Mouse (Mus musculus): Measurements from ENCODE around the gene Disc1. TPM values are rescaled to one million over a fixed set of nuclear protein-coding genes. Genes with fewer than 3 reads are reported as not detected.

Gene Disc1
- polyA plus RNA-seq, 2 experiments from 2014 or later, result 0.37 to 0.56 TPM

GRCm38 (mm10) chr8:125184452-125184817 is 130.4 kb downstream of the Disc1 start:
- ATAC-seq, result no peak

DNA sequence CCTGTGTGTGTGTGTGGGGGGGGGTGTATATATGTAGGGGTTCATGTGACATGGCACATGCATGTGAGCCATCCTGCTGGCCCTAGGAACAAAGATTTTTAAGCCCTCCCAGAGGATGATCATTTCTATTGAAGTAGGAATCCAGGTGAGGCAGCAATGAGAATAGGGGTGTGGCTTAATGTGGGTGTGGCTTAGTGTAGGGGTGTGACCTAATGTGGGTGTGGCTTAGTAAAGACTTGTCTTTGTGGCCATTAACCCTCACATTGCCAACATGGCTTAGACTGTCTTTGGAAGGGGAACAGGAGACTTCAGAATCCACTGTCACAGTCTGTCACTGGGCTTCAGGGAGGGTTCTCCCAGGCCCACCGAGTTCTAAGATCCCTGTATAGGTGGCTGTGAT is 130.9 kb downstream of the Disc1 start:
- ATAC-seq, result no peak

DNA sequence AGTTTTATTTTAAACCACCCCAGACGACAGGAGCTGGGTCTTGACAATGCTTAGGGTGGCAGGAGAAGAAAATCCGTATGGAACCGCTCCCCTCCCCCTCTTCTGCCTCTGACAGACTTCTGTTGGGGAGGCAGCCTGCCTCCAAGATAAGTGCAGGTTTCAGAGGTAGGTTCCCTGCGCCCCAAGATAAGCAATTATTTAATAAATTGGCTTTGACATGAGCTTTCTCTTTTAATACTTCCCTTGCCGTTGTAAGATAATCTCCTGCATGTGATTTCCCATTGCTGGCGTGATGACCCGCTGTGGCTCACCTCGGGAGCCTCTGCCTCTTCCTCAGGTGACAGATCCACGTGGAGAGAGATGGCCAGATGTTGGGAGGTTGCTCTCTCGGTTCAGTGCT is 133.0 kb downstream of the Disc1 start:
- ATAC-seq, result no peak

DNA sequence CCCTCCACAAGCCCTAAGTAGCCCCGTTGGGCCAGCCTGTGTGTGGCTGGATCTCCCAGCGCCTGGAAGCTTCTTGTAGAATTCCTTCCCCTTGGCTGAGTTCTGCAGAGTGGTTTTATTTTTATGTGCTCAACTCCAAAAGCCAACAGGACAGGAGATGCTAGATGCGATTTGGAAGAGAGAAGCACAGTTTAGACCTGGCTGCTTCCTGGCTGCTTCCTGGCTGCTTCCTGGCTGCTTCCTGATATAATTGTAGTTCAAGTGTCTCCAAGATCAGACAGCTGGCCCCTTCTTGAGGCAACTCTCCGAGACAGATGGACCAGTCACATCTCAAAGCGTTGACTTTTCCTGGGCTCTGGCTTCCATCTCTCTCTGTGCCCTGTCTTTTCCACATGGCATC is 139.7 kb downstream of the Disc1 start:
- ATAC-seq, result no peak

DNA sequence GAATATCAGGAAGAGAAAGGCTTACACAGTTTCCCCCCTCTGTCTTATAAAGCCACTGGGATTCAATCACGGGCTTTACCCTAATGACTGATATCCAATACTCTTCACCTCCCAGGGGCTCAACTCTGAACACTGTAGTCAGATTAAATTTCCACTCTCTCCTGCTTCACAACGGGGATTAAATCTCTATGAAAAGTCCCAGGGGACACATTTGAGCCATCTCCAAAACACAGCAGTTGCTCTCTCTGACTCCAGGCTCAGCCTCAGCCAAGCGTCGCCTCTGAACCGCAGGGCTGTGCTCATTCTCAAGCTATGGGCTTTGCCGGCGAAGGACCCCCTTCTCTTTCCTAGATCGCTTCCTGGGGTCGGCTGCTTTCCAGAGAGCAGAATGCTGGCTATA is 141.1 kb downstream of the Disc1 start:
- ATAC-seq, result no peak

DNA sequence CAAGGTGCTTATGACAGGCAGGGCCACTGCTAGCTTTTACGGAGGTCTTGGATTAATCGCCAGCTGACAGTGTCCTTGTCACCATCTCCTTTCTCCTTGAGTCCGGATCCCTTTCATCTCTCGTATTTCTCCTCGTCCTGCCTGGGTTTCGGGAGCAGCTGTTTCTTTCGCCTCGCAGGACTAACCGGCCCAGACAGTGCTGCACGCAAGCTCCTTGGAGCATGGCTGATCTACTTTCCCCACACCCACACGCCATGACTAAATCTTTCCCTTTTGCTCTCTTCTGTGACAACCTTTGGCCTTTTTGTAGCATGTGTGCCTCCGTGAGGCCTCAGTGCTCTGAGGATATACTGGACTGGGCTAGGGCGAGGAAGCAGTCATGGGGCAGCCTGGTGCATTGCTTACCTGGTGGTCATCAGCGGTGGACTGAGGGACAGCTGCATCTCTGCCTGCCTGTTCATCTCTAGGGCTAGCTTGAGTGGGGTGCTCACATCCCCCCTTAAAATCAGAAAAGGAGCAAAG is 142.6 kb downstream of the Disc1 start:
- no peak for ATAC-seq

DNA sequence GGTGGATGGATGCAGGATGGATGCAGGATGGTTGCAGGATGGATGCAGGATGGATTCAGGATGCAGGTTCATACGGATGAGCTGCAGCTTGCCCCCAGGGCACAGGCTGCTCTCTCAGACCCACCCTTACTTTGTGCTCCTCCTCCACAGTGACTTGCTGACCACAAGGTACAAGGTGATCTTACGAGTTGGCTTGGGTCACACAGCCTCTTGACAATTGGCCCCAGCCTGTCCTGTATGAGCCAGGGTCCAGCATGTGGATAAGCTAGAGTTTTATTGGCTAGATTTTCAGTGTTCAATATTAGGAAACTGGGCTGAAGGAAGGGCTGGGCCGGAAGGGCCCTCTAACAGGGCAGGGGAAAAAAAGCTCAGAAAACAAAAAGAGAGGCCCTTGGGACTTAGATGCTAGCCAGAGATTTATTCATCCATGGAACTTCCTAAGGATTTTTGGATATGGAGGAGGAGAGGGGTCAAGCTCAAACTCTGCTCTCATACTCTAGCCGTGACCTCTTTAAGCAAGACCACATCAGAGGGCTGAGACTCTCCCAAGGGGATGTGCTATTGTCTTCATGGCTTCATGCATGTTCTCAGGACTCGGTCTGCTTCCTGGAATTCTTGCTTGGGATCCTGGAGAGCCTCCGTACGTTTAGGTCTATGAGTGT is 143.5 kb downstream of the Disc1 start:
- ATAC-seq, result no peak

- no peak for ATAC-seq
Observed at GRCm38 (mm10) chr8:125198420-125199196, 144.6 kb downstream of the Disc1 start.

- no peak for ATAC-seq
Observed at GRCm38 (mm10) chr8:125199197-125199939, 145.4 kb downstream of the Disc1 start.

GRCm38 (mm10) chr8:125200273-125200863 is 146.4 kb downstream of the Disc1 start:
- no peak for ATAC-seq

DNA sequence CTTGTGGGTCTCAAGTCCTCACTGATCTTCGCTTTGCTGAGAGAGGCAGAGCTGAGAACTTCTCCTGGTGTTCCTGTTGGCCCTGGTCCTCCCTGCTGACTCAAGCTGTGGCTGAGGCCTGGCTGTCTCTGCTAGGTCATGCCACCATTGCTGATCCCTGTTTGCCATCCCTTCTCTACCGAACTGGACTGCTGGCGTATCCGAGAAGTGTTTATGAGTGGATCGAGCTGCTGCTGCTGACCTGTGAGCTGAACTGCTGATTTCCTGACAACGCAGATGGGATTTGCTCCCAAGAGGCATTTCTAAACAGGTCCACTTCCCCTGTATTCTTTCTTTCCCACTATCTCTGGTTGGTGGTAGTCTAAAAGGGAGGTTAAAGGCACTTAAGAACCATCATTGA is 147.7 kb downstream of the Disc1 start:
- ATAC-seq, result no peak

- ATAC-seq, result no peak
Observed at GRCm38 (mm10) chr8:125203016-125203415, 149.0 kb downstream of the Disc1 start.

- ATAC-seq, result no peak
Observed at GRCm38 (mm10) chr8:125205556-125205955, 151.6 kb downstream of the Disc1 start.

GRCm38 (mm10) chr8:125206391-125206790 is 152.4 kb downstream of the Disc1 start:
- no peak for ATAC-seq

DNA sequence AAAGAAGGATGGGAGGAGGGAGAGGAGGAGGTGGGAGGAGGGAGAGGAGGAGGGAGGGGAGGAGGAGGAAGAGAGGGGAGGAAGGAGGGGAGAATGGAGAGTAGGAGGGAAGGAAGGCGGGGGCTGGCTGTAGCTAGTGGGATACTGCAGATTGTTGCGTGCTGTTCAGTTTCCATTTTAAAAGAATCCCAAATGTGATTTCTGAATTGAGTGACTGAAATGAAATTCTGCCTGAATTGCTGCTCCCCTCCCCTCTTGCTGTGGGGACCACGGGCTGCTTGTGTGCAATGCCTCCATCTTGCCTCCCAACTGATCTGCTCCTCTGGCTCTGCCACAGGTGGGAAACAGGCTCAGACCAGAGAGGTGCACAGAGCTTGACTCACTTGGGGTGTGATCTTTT is 153.0 kb downstream of the Disc1 start:
- no peak for ATAC-seq

DNA sequence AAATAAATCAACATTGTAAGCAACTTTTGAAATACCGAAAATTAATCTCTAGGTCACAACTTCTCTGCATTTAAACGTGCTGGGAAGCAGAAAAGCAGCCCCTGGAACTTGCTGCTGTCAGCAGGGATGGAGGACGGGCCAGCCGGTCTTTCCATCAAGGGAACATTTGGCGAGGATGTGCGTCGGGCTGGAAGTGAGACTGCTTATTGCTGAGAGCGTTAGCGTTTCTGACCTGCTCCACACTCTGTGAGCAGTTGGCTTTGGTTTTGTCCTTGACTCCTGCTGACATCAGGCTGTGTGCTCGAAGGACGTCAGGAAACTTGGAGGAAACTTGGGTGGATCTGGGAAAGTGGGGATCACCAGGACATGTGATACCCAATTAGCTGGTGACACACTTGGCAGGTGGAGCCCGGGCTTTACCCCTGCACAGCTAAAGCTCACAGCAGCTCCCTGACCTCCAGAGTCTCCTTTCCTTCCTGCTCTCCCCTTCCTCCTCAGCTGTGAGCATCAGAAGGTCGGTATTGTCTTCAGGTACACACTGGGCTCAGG is 158.7 kb downstream of the Disc1 start:
- ATAC-seq, result no peak

DNA sequence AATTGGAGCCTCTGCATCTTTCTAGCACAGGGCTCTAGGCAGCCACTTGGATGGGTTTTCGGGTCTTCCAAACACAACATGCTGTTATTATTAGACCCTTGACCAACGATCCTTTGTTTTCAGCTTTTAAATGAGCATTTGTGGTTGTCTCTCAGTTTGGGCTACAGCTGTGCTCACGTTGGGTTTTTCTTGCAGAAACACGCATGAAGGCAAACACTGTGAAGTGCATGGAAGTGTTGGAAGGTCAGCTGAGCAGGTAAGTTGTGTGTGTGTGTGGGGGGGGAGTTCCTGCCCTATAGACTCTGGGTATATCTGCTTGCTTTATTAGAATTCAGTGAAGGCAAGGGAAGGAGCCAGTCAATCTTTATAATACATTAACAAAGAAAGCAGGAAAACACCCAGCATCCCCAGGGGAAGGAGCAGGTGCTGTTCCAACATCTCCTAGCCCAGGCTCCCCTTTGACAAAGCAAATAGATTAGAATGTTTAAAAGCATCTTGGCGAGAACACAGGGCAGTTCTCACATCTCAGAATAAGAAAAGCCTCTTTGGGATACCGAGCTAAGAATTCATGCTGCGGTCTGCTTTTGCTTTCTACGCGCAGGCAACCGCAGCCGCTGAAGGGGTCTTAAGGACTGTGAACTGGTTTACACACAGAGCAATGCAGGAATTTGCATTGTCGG is 164.0 kb downstream of the Disc1 start:
- no peak for ATAC-seq

- ATAC-seq, result no peak
Observed at GRCm38 (mm10) chr8:125218669-125219068, 164.7 kb downstream of the Disc1 start.

GRCm38 (mm10) chr8:125220608-125221007 is 166.6 kb downstream of the Disc1 start:
- ATAC-seq, result no peak

- no peak for ATAC-seq
Observed at GRCm38 (mm10) chr8:125221062-125221461, 167.1 kb downstream of the Disc1 start.

DNA sequence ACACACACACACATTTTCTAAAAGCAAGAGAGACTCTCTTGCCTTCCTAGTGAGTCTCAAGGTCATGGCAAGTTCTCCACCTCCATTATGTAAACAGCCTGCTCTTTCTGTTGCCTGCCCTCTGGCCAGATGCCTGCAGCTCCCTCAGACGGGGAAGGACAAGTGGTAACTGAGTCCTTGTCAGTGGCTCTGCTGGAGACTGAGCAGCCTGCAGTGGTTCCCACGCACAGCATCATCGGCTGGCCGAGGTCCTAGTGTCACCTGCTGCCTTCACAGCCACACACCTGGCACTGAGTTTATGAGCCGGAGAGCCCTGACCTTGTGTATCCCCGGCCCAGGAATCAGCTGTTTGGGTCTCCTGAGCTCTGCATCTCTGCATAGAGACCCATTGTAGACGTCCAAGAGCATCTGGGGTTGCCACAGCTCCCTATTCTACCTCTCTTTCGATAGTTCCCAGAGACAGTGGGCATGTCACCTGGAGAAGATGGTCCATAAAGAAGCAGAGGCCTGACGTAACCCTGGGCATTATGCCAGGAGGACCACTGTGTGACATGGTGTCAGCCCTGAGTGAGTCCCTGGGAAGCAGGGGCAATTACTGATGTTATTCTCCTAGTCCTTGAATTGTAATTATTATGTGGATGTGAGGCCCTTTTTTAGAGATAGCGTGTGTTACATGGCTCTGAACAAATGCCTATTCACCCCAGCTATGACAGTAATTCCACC is 169.2 kb downstream of the Disc1 start:
- ATAC-seq, result no peak

Data from activated CD4-positive, CD25-positive, alpha-beta regulatory T cell, adult 4 months (primary cell).